Mouse (Mus musculus): ENCODE measurements around the gene Plcb1.

DNA sequence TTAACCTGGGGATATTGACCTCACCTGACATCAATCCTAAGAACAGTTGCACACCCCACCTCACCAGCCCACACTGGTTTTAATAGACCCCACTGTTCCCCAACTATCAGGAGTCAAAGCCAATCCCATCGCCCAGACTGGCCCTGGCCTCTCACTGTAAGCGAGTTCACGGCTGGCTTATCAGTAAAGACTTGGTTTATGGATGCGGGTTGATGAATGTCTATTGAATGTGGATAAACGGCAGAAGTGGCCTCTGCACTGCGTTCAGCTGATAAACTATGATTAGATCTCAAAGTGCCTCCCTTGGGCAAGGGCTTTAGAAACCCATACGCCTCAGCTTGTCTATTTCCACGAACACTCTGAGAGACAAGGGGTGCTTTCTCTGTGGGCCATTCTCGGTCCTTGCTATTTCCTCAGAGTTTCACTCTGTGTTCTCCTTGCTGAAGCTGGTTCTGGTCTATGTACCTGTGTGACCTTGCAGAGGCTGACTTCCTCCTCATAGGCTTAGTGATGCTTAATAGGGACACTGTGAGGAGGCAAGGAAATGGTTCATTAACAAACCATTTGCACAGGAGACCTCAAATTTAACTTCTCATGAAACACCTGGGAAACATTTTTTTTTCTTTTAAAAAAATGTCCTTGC is 203.9 kb downstream of the Plcb1 start:
- TF ChIP-seq MAFK (IDR thresholded peaks at IDR 0.05; ENCODE audit: insufficient read depth, low read depth, low read length), result no peak
- TF ChIP-seq HCFC1 (IDR thresholded peaks at IDR 0.05; ENCODE audit: borderline replicate concordance, insufficient read depth, low read length), result no peak
- TF ChIP-seq ZC3H11A (IDR thresholded peaks at IDR 0.05; ENCODE audit: borderline replicate concordance, low read depth, low read length), result no peak
- TF ChIP-seq ZNF384 (IDR thresholded peaks at IDR 0.05; ENCODE audit: low read depth, low read length), result no peak
